Mouse (Mus musculus): ENCODE results near the gene Cdadc1.
"Not testable (repeated sequence)": the region's sequence is repeated elsewhere in the genome, so short reads cannot be mapped to it uniquely, and the experiment has no call there.

Cdadc1 gene

DNA sequence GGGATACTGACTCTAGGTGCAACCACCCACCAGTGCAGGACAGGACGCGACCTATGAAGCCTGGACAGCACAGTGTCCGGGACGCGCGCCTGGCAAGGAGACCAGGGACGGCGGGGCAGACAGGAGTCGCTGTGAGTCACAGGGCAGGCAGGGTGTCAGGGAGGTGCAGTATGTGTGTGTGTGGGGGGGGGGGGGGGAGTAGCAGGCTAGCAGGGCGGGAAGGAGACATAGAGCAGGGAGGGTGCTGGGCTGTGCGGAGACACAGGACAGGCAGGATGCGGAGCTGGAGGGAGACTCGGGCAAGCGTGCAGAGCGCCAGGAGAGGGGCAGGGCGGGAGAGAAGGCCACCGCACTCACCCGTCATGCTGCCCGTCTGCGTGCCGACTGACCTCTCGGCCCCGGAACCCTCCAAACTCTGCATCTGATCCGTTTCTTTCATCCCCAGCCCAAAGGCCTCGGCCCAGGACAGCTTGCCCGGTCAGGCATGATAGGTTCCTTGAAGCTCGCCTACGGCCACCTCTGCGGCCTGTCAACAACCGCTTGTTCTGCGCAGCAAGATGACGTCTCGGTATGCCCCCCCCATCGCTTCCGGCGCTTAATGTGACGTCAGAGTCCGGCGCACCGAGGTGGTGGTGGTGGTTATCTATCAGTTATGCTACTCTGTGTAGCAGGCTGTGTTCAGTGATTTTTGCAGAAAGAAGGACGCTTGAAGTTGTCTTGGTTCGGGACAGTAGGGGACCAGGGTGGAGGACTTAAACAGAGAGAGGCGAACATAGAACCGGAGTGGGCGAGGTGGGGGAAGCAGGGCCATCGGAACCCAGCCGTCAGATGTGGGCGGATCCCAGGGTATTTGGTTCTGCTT is at the start of gene Cdadc1:
Gene Cdadc1, minus strand, starts transcription at position 562 of the 862 bp plus-strand sequence.
- peak; percentile 96 for DNase-seq (ENCODE audit: low read depth)

DNA sequence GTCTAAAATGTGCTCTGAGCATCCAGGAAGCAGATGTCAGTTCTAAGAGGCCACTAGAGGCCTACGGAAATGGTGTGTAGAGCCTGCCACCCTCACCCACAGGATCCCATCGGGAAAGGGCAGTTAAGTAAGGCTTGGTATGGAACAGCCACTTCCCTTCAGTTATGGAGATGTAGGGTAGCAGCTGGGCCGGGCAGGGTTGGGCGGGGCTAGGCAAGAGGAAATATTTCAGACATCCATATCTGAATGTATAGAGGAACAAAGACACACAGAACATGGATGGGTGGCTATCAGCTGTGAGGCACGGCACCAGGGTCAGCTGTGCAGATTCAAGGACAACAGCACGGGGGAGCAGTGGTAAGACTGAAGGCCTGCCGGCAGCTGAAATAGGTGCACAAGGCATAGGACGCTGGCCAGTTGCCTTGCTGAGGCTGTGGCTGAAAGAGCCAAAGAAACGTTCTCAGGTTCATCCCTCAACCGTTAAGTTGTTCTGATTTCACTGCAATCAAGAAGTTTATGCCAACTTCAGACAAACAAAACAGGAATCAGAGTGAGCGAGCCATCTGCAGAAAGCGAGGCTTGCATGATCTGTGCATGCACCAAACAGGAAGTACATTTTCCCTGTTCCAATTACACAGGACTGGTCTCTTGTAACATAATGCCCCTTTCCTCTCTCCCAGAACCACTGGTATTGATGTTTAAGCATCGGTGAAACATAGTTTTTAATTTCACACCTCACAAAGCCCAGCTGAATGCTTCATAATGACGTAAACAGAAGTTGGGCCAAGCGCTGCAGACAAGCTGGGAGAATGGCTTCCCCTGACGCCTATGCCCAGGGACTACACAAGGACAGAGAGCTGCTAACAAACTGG is 49.3 kb upstream of the Cdadc1 start:
- no peak for DNase-seq (ENCODE audit: low read depth)

DNA sequence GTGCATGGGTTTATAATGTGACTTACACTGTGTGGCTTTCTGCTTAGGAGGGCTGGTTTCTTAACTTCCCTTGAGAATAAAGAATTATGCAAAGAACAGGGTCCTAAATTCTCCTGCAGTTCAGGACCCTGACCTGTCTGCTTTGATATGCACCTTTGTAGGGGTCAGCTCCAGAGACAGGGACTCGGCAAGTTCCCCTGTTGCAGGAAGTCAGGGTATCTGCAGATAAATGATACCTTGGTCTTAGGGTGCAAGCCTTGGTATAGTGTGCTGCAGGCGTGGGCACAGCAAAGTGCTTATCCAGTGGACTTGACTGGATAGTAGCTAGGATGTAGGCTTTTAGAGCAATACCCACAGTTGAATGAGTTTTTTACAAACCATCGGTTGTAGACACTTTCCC is 47.1 kb upstream of the Cdadc1 start:
- no peak for DNase-seq (ENCODE audit: low read depth)

DNA sequence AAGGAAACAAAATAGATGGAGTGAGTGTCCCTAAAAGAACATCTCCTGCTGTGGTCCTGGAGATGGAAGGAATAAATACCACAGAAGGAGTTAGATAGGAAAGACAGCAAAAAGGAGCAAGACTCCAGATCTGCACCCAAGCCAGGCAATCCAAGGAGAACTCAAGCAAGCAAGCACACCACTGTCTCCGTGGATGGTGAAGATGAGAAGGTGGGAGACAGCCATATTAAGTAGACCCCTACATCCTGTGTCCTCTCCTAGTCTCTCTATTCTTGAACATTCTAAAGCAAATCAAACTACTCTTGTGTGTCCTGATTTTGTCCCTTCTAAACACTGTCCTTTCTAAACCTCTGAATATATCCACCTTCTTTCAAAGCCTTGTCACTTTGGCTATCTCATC is 46.4 kb upstream of the Cdadc1 start:
- no peak for DNase-seq (ENCODE audit: low read depth)

DNA sequence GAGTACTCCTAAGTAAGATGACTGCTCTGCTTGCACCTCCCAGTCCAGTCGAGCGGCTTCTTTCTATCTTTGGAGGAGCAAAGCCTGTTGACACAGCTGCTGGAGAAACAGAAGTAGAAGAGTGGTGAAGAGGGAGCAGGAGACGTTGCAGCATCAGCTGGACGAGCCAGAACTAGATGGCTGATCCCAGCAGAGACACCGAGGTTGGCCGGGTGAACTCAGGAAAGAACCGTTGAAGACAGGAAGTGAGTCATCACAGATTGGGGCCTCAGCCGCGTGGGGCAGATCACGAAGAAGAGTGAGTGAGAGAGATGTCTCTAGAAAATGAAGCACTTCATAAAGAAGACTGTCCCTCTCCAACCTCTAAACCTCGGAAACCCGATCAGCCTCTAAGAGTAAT is 45.8 kb upstream of the Cdadc1 start:
- peak; percentile 58 for DNase-seq (ENCODE audit: low read depth)

DNA sequence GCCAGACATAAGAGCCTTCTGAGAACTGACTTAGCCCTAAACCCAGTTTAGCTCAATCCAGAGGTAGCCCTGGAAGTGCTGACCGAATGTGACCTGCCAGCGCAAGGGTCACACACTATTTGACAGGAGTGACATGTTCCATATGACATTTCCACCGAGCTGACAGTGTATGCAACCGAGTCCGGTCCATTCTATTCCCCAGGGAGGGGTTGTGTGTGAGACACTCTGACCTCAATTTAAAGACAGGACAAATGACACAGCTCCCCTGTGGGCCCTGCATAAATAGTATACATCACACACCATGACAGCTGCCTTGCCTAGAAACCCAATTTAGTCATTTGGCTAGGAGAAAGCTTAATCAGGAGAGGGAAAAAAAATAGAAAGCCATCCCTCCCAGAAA is 44.1 kb upstream of the Cdadc1 start:
- DNase-seq (ENCODE audit: low read depth), result no peak

DNA sequence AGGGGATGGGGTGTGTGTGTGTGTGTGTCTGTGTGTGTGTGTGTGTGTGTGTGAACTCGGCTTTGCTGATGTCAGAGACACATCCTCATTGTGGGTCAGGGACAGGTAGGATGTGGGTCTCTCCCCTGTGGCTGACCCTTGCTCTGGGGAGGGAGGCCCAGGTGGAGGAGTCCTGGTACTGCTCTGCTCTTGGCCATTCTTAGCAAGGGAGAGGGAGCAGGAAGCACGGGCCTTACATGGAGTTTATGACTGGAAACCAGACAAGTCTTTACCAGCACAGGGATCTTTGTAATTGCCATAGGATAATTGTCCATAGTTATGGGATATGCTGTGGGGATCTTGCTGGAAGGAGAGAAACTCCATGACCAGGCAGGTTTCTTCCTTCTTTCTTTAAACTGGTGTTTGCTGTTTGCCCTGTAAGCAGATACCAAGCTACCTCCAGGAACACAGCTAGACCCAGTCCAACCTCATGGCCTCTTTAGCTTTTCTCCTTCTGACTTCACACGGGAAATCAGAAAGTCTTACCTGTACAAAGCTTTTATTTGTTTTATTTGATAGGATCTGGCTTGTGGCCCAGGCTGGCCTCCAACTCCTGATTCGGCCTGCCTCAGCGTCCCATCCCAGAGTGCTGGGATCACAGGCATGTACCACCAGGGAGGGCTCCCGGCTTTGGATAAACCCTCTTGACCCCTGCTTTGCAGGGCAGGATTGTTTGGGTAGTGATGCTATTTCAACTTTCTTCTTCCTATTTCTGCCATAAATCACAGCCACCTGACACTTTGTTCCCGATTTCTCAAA is 41.3 kb upstream of the Cdadc1 start:
- no peak for DNase-seq (ENCODE audit: low read depth)

DNA sequence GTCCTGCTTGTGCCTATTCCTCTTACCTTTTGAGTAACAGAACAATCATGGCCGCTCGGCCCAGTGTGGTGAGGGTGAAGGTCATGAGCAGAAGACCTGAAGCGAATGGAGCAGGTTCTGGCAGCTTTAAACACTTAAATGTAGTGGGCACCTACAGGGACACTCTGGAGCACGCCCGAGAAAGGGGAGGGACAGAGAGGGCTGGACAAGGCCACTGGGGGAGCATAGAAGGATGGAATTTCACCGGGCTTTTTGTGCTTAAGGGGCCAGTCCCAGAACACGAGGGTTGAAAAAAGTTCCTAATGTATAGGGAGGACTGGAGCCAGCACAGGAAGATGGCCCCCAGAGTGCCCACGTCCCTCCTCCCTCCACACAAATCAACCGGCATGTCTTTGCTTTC is 36.2 kb upstream of the Cdadc1 start:
- DNase-seq (ENCODE audit: low read depth), result no peak

DNA sequence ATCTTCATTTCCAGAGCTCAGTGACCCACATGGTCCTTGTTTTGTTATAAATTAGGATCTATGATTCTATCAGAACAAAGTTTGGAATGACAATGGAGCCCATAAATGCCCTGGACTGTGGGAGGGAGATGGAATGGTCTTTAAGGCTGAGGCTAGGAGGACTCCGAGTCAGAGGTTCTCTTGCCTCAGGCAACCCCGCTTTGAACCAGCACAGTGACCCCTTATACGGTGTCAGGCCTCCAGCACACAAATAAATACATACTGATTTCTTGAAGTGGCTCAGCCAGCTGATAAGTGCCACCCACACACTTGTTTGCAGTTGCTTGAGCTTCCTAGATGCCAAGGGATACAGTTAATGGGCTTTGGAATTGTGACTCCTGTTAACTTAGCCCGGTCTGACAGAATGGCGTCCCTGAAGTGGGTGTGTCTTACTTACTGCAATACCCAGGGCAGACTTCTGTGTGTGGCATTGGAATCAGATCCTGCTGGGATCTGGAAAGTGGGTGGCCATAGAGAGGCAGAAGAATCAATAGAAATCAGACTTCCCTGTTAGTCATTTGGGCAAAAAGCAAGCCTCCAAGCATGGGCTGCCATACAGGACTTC is 35.6 kb upstream of the Cdadc1 start:
- DNase-seq (ENCODE audit: low read depth), result no peak

DNA sequence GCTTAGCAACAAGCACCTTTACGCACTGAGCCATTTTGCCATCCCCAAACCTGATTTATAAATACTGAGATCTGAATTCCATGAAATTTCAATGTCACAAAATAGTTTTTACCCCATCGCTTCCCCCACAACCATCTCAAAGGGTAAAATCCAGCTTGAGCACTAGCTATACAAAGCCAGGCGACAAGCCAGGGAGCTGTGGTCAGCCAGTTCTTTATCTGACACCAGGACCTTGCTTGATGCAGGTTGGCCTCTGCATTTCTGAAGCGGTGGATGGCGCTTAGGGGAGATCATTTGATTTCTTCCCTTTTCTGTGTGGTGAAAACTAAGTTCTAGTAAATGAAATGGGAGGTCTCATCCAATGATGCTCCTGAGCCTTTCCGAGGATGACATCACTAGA is 34.3 kb upstream of the Cdadc1 start:
- DNase-seq (ENCODE audit: low read depth), result no peak

DNA sequence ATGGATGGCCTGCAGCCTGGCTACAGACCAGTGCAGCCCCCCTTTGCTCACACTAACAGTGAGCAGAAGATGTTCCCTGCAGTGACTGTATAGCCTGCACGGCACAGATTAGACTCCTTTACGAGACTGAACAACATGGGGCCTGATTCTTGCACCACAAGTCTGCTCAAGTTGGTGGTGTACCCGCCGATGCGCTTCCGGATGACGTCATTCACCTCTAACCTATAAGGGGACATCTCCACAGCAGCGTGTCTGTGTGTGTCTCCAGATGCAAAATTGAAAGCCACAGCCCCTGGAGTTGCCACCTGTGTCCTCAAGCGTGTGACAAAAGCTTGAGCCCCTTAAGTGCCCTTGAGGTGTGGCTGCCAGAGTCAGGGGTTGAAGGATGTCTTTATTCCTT is 32.3 kb upstream of the Cdadc1 start:
- DNase-seq (ENCODE audit: low read depth), result no peak

DNA sequence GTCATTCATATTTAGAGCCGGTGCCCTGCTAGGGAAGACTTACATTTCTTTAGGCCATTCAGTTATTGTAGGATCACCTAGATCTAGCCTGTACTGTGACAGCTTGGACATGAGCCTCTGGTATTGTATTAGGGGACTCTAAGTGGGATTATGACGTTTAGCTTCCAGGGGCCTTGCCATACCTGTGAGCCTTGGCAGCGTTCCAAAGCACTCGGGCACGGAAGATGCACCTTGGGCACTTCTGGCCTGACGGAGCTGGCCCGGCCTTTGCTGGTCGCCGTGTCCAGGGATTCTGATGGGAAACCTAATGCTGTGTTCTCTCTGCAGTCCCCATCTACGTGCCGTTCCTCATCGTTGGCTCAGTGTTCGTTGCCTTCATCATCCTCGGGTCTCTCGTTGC is 31.5 kb upstream of the Cdadc1 start:
- DNase-seq (ENCODE audit: low read depth), result no peak

DNA sequence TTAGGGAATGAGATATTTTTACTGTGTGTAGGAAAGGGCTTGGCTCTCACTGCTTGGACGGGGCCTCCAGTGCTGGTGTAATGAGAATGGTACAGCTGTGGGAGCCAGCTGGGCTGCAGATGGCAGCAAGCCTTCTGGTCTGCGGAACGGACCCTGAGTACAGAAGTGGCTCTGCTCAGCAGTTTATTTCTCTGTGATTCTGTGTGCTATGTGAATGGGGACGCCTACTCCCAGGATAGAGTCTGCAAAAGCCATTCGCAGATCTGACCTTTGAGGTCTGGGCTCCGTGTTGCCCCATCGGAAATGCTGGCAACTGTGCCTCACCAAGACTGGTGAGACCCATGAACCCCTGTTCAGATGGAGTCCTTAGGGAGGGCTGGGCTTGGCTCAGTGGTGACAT is 30.1 kb upstream of the Cdadc1 start:
- no peak for DNase-seq (ENCODE audit: low read depth)

DNA sequence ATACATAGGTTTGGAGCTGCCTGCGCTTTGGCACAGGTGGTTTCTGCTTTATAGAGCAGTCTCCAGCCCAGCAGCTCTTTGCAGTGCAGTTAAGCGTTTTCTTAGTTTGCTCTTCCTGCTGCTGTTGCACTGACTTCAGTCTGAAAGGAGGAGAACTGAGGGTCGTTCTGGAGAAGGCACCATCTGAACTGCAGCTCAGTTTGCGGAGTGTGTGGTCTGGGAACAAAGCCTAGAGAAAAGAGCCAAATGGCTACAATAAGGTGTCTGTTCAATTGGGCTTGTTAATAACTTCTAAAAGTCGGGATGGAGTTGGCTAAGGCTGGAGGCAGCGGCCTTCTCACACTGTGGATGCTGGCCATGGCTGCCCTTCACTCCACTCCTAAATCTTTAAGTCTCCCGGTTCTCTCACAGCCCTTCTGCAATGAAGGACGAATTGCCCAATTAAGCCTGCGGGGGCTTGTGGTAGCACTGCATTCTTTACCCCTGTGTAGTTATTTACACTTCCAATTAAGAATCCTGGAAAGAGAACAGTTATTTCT is 29.5 kb upstream of the Cdadc1 start:
- DNase-seq (ENCODE audit: low read depth), result no peak

DNA sequence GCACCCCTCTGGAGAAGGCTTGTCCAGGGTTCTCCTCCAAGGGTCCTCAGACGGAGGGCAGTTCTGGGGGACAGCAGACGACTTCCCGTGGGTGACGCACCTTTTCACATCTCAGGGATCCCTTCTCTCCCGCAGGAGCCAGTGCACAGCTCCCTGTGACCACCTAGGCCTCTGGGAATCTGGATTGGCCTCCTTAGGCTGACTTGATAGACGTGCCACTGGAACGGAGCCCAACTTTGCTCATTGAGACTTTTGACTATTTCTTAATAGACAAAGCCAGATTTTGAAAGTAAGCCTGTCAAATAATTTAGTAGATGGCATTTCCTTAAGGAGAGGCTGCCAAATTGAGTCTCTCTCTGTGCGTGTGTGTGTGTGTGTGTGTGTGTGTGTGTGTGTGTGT is 29.0 kb upstream of the Cdadc1 start:
- DNase-seq (ENCODE audit: low read depth), result no peak

DNA sequence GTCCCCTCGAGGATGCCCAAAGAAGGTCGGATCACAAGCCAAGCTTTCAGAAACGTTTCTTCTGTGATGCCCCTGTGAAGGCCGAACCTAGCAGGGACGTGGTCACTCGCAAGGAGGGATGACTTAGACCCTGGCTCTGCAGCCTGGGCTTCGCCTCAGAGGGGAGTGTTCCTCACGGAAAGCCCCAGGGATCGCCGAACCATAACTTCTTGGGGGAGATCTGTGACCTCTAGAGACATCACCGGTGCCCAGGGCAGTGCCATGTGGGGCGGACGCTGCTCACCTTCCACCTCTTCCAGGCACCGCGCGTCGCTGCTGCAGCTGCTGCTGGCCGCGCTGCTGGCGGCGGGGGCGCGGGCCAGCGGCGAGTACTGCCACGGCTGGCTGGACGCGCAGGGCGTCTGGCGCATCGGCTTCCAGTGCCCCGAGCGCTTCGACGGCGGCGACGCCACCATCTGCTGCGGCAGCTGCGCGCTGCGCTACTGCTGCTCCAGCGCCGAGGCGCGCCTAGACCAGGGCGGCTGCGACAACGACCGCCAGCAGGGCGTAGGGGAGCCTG is 28.1 kb upstream of the Cdadc1 start:
- DNase-seq (ENCODE audit: low read depth), result no peak

DNA sequence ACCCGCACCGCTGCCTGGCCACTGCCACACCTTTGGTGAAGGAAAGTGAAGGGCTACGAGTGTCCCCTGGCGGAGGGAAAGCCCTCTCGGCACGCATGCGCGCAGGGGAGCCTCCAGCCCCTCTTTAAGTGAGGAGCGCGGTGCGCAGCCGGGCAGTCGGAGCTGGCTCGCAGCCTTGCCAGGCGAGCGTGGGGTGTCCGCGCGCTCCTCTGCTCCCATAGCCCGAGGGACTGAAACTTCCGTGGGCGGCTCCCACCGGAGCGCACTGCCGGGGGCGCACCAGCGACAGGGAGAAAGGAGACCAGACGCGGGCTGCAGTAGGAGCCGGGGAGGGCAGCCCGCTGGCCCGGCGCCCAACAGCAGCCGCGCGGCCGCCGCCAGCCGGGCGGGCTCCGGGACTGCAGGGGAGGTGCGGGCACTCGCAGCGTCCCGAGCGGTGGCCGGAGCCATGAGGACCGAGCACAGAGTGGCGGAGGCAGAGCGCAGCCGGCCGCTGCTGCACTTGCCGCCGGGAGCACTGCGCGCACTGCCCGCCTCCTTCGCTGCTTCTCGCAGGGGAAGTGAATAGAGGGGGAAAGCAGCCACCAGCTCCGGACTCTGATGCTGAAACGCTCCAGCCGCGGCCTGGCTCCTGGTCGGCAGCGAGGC is 27.5 kb upstream of the Cdadc1 start, which contains the start of gene Shisa2:
Gene Shisa2, plus strand, starts transcription at position 151 of the 648 bp plus-strand sequence.
- DNase-seq (ENCODE audit: low read depth), result no peak

DNA sequence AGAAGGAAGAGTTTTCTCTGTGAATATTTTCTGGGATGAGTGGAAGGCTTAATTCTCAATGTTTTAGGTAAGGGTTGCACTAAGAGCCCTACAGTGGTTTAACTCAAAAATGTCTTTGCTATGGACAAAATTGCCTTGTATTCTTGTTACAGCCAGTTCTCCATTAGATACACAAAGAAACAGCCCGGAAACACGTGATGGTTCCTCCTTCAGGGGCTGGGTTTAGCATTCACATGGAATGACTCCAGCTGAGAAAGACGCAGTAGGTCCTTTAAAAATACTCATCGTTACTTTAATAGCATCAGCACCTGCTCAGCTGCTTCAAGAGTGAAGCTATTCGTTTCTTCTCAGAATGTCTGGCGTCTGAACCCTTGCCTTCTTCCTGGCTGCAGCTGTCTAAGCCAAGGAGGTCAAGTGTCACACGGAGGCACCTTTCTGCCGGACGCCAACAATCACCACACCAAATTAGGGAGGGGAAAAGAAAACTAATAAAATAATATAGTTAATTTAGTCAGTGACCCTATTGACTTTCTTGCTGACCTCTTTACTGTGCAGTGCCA is 26.6 kb upstream of the Cdadc1 start:
- DNase-seq (ENCODE audit: low read depth), result no peak

DNA sequence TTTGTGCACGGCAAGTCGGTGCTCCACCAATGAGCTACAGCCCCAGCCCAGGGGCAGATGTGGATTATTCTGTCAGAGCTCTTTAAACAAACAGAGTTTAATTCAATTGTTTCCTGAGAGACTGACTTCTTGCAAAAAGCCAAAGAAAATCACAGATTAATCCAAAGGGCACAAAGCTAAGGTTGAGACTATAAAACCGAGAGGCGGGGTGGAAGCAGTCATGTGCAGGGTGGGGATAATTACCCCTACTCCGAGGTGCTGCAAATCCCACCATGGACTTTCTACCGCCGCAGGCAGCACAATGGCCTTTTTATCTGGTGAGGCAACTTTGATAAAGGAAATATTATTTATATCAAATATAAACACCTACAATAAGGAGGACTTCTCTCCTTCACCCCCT is 19.0 kb upstream of the Cdadc1 start:
- DNase-seq (ENCODE audit: low read depth), result no peak

DNA sequence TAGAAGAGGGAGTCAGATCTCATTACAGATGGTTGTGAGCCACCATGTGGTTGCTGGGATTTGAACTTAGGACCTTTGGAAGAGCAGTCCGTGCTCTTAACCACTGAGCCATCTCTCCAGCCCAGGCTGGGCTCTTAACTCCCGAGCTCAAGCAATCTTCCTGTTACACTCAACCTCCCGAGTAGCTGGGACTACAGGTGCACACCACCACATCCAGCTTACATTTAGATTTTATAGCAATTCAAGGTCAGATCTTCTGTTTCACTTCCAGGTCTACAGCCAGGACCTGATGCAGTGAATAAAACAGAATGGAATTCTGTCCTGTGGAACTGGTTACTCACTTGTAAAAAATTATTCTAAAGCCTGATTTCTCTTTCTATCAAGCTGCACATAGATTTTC is 16.4 kb upstream of the Cdadc1 start:
- not testable (repeated sequence) for DNase-seq (ENCODE audit: low read depth)

Data from induced T-regulatory cell, adult 2 months (primary cell).